Mouse (Mus musculus): Measurements from ENCODE around the gene Ywhah.

Gene Ywhah

GRCm38 (mm10) chr5:33018561-33019425 lies at the start of gene Ywhah:
Ywhah (plus strand) TSS chr5:33018816.
- in situ Hi-C loops (cut with MboI, MseI) = loop anchor here (5.0 kb wide), 1 partner anchor 86 kb away; no protein-coding TSS in a partner anchor

GRCm38 (mm10) chr5:32976541-32976940 lies 42.1 kb upstream of the Ywhah start:
- in situ Hi-C loops (cut with MboI, MseI) = no loop called here

GRCm38 (mm10) chr5:32977179-32977578 lies 41.4 kb upstream of the Ywhah start:
- in situ Hi-C loops (cut with MboI, MseI) = no loop called here

GRCm38 (mm10) chr5:32985379-32985778 lies 33.2 kb upstream of the Ywhah start:
- in situ Hi-C loops (cut with MboI, MseI) = no loop called here

- in situ Hi-C loops (cut with MboI, MseI) = no loop called here
These were observed 30.7 kb upstream of the Ywhah start for GRCm38 (mm10) chr5:32987873-32988272.

GRCm38 (mm10) chr5:32989959-32990640 lies 28.5 kb upstream of the Ywhah start:
- in situ Hi-C loops (cut with MboI, MseI) = no loop called here

- in situ Hi-C loops (cut with MboI, MseI) = no loop called here
These were observed 27.5 kb upstream of the Ywhah start for GRCm38 (mm10) chr5:32991152-32991551.

GRCm38 (mm10) chr5:32994471-32994870 lies 24.1 kb upstream of the Ywhah start:
- in situ Hi-C loops (cut with MboI, MseI) = no loop called here

- in situ Hi-C loops (cut with MboI, MseI) = no loop called here
These were observed 22.9 kb upstream of the Ywhah start for GRCm38 (mm10) chr5:32995756-32996155.

- in situ Hi-C loops (cut with MboI, MseI) = no loop called here
These were observed 22.1 kb upstream of the Ywhah start for GRCm38 (mm10) chr5:32996560-32996959.

- in situ Hi-C loops (cut with MboI, MseI) = no loop called here
These were observed 20.9 kb upstream of the Ywhah start for GRCm38 (mm10) chr5:32997686-32998085.

GRCm38 (mm10) chr5:32998783-32999182 lies 19.8 kb upstream of the Ywhah start:
- in situ Hi-C loops (cut with MboI, MseI) = no loop called here

GRCm38 (mm10) chr5:33001111-33001510 lies 17.5 kb upstream of the Ywhah start:
- in situ Hi-C loops (cut with MboI, MseI) = no loop called here

GRCm38 (mm10) chr5:33002781-33003180 lies 15.8 kb upstream of the Ywhah start:
- in situ Hi-C loops (cut with MboI, MseI) = no loop called here

- in situ Hi-C loops (cut with MboI, MseI) = no loop called here
These were observed 15.1 kb upstream of the Ywhah start for GRCm38 (mm10) chr5:33003500-33003899.

GRCm38 (mm10) chr5:33004110-33004509 lies 14.5 kb upstream of the Ywhah start:
- in situ Hi-C loops (cut with MboI, MseI) = no loop called here

GRCm38 (mm10) chr5:33005442-33006145 lies 13.0 kb upstream of the Ywhah start:
- in situ Hi-C loops (cut with MboI, MseI) = no loop called here

- in situ Hi-C loops (cut with MboI, MseI) = no loop called here
These were observed 11.9 kb upstream of the Ywhah start for GRCm38 (mm10) chr5:33006670-33007069.

GRCm38 (mm10) chr5:33007371-33007770 lies 11.2 kb upstream of the Ywhah start:
- in situ Hi-C loops (cut with MboI, MseI) = no loop called here

- in situ Hi-C loops (cut with MboI, MseI) = no loop called here
These were observed 9.3 kb upstream of the Ywhah start for GRCm38 (mm10) chr5:33009301-33009700.

- in situ Hi-C loops (cut with MboI, MseI) = no loop called here
These were observed 8.5 kb upstream of the Ywhah start for GRCm38 (mm10) chr5:33009818-33010812.
